Mouse (Mus musculus): ENCODE results near the gene Plcl2.
A peak's percentile ranks its signal among the peaks of the same experiment; 100 is the strongest.
"Not testable (repeated sequence)": the region's sequence is repeated elsewhere in the genome, so short reads cannot be mapped to it uniquely, and the experiment has no call there.

Plcl2 gene

DNA sequence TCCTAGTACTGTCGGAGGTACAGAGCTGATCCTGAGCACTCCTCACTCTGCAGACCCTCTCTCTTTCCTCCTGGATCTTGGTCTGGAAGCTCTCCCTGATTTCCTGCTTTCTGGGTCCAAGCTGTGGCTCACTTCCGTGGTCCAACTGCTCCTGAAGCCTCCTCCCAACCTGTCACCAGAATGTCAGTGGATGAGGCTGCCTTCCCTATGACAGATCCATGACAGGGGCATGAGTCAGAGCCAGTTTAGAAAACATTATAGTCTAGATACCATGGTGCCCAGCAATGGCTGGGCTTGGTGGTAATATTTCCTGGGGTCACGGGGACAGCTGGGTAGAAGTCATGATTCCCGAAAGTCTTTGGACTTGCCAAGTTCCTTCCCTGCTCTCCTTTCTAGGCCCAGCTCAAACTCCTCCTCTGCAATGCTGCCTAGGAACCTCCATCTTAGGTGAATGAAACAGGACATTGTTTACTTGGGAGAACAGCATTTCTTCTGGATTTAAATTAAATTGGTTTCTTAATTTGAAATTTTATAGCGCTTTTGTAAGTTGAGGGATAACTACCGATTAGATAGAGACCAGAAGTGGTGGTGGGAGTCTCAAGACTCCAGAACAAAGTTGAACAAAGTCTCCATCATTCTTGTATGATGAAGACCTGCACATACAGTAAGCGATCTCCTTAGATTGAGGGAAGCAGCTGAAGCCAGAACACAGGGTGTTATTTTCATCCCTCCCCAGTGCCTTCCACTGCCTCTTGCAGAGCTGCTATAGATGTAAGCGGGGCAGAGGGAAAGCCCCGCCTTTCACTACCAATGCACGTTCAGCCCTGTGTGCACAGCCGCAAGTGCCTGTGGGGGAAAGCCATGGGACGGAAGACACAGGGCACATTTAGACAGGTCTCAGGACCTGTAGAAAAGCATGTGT lies 170.7 kb downstream of the Plcl2 start:
- no peak for DNase-seq

DNA sequence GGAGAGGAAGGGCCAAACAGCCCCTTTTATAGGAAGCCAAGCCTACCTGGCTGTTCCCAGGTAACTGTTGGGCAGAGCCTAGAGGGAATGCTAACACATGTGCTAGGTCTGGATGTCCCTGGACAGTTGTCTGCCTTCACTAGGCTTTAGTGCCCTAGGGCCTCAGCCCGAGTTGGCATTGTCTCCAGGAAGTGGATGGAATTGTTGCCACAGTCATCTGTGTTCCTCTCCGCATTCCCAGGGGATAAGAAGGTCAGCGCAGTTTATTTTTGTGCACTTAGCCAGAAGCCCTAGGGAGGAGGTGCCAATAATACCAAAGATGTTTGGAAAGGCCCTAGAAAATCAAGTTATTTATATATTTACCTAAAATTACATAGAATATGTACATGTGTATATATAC lies 173.5 kb downstream of the Plcl2 start:
- no peak for DNase-seq

DNA sequence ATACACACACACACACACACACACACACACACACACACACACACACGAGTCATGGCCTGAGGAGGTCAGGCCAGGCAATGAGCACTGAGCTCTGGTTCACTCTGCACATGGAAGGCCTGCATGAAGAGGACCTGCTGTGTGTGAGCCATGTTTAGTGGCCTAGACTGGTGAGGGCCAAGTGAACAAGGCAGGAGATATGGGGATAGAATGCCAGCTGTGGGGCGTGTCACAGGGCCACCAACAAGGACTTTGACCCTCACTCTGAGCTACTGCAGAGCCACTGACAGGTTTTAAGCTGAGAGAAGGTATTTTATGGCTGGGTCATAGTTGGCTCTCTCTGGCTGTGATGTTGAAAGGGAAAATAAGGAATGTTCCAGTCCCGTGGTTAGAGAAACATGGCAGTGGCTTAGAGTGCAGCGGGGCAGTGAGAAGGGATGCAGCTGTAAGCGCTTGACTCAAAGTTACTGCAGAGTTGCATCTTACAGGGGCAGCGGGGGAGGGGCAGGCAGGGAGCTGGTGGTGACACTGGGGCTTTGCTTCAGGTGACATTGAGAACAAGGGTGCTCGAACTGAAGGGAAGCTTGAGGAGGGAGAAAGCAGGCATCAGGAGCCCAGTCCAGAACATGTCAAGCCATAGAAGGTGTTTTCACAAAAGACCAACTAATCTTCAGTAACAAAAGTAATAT lies 175.9 kb downstream of the Plcl2 start:
- DNase-seq = no peak

DNA sequence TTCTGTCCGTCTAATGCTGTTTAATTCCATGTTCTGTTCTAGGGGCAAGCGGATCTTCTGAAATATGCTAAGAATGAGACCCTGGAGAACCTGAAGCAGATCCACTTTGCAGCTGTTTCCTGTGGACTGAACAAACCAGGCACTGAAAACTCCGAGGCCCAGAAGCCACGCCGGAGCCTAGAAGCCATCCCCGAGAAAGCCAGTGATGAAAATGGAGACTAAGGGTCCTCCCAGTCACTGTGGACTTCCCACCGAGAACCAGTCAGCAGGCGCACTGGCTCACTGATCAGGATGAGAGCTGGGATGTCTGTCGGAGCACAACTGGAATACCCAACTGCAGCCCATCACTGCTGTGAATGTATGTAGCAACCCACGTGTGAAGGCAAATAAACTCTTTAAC lies 178.5 kb downstream of the Plcl2 start:
- no peak for DNase-seq

DNA sequence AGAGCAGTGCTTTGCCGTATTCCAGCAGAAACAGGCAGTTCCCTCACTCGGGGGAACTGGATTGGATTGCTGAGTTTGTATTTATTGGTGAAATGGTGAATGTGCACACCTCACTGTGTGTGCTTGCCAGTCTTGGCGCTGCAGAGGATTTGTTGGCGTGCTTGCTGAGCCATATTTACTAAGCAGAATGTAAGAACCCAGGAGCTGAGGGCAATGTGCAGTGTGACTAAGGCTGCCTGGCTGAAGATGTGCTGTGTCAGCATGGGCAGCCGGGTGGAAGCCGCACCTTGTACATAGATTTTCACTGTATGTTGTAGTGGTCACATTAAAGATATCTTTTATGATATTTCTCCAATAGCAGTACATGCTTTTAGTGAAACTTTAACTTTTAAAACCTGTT lies 178.9 kb downstream of the Plcl2 start:
- DNase-seq = no peak

DNA sequence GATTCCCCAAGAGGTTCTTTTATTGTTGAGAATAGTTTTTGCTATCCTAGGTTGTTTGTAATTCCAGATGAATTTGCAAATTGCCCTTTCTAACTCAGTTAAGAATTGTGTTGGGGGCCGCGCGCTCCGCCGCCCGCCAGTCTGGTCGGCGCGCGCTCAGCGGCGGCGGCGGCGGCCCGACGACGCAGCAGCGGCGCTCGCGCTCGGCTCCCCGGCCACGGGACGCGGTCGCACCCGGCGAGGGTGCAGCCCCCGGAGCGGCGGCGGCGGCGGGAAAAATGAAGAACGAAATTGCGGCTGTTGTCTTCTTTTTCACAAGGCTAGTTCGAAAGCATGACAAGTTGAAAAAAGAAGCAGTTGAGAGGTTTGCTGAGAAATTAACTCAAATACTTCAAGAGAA lies 189.2 kb downstream of the Plcl2 start:
- DNase-seq = not testable (repeated sequence)

DNA sequence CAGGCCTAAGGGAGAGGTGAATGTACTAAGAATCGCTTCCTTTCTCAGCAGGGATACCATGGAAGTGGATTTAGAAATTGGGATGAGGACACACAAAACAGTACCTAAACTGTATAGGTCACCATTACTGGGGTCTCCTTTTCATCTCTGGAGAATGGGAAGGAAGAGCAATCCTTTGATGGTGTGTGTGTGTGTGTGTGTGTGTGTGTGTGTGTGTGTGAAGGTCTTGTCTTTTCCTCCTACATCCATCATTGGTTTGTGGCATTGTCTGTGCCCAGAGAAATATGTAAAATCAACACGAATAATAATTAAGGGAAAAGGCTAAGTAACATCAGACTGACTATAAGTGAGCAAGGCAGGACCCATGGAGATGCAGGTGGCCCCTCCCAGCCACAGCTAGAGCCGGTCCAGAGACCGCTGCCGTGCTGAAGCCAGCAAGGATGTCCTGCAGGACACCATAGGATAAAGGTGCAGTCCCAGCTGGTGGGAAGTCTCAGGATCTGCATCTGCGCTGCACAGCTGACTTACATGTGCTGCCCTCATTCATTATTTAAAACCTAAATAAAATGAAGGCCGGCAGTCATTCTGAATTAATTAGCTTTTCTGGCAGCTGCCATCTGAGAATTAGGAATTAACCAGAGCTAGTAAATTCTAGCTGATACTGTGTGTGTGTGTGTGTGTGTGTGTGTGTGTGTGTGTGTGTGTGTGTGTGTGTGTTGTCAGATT lies 201.5 kb downstream of the Plcl2 start:
- no peak for DNase-seq

DNA sequence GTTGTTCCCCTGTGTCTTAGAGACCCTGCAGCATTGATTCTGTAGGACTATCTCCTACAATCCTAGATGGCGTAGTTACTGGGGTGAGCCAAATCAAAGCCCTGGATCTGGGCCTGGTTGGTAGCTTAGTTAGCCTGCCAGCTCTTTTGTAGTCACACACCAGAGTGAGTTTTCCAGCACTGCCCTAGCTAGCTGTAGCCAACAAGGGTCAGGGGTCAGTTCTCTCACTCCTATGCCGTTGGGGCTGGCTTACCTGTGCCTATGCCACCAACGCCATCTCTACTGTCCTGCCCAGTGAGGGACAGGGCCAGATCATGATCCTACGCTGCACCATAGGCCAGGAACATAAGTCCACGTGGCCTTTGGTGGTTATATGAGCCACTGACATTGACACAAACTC lies 208.4 kb downstream of the Plcl2 start:
- DNase-seq = no peak

DNA sequence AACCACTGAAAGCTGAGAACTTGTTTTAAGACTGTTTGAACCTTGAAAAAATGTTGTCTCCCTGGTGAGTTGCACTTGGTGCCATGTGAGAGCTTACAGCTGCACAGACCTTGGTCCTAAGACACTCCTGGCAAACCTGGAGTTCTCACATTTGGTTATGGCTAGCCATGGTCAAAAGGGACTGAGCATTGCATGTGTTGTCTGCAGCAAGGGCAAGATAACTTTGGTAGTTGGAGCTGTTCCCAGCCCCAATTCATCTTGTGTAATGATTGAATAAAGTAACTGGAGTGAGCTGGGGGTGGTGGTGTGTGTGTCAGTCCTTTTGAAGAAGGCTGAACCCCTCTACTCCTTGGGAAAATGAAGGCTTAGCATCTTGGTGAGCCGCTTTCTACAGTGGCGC lies 215.2 kb downstream of the Plcl2 start:
- DNase-seq = no peak

DNA sequence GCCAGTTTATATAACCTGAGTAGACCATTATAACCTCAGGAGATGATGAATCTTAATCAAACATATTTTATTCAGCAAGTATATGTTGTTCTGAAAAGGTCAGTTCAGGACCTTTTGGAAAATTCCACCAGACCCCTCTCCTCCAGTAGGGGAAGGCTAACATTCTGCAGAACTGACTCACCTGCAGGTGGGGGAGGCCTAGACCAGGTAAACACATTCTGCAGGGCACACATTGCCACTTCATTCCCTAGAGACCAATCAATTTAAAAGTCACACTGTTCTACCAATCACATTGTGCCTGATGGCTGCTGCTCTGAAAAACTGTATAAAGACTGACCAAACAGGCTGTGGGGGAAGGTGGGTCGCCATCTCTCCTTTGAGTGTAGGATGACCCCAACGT lies 217.1 kb downstream of the Plcl2 start:
- no peak for DNase-seq

DNA sequence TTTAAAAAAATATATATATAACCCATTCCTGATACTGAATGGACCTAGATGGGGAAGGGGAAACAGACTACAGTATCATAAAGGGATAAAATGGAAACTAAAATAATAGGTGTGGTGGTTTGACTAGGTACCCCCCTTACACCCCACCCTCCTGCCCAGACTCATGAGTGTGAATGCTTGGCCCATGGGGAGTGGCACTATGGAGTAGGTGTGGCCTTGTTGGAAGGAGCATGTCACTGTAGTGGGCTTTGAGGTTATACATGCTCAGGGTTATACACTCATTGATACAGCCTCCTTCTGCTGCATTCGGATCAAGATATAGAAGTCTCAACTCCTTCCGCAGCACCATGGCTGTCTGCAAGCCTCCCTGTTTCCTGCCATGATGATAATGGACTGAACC lies 219.8 kb downstream of the Plcl2 start:
- no peak for DNase-seq

DNA sequence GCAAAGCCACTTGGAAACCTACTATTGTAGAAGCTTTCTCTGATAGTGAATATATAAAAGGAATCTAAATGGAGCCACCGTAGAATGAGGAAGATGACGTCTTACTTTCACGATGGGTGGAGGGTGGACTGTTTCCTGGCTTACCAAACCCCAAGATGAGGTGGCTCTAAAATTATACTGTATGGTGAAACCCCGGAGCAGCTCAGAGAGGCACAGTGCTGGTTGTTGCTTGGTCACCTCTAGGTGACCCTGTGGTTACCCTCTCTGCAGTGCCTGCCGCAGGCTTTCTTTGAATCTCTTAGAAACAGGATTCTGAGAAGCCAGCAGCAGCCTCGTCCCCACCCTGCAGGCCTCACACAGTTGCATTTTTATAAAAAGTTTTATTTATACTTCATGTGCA lies 220.4 kb downstream of the Plcl2 start:
- no peak for DNase-seq

DNA sequence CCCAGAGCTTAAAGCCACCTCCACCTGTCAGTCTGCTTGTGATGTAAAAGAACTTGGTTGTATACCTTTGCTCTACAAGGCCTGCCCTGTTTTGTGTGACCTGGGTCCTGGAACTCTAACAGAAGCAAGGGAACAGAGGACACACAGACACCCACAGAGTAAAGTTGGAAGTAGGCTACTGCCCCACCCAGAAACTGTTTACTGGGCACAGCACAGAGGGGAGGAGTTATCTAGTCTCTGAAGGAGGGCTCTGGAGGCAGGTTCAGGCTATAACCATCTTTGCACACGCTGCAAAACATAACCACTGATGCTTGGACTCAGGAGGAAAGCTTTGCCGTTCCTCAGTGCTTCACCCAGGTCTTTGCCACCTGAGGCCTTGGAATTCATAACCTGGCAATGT lies 221.7 kb downstream of the Plcl2 start:
- no peak for DNase-seq

DNA sequence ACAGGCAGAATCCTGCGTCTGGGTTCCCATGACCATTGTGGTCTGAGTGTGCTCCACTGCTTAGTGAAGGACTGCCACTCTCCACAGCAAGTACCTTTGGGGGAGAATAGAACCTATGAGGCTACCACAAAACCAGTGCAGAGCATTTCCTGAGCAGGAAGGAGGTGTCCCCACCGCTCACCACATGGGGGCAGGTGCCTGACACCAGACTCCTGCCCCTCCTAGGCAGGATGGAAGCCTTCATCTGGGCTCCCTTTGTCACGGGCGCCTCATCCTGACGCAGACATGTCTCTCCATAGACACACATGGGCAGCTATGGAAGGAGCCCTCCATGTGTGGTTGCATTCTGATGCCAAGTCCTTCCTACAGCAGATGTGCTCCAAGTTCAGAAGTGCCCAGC lies 222.7 kb downstream of the Plcl2 start:
- no peak for DNase-seq

DNA sequence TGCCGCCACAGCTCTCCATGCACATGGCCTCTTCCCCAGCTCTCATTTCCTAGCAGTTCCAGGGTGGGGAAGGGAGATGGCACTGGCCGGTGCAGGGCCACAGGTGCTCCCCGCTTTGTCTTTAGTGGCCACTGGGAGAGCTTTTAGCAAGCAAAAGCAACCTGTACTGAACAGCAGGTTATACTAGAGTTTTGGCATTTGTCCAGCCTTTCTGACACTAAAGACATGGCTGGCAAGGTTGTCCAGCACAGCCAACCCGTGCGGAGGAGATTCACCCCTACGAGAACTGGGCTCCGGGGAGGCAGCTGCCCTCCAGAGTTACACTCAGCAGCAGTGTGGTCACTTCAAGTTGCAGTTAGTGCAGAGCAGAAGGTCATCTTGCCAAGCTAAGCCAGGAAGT lies 224.2 kb downstream of the Plcl2 start:
- no peak for DNase-seq

DNA sequence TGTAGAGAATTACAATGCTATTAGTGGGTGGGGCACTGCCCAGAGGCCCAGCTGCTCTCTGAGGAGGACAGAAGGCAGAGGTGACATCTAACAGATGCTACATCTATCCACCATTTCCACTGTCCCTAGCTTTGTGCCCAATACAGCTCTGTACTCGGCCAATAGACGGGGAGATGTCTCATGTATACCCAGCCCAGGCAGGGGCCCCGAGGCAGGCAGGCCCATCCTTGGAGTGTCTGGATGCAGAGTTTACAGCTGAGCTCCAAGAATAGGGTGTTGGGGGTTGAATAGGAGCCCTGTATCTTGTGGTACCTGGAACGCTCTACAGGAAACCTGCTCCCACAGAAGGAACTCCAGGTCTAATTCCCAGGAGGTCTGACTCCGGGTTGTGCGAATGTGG lies 225.6 kb downstream of the Plcl2 start:
- no peak for DNase-seq

DNA sequence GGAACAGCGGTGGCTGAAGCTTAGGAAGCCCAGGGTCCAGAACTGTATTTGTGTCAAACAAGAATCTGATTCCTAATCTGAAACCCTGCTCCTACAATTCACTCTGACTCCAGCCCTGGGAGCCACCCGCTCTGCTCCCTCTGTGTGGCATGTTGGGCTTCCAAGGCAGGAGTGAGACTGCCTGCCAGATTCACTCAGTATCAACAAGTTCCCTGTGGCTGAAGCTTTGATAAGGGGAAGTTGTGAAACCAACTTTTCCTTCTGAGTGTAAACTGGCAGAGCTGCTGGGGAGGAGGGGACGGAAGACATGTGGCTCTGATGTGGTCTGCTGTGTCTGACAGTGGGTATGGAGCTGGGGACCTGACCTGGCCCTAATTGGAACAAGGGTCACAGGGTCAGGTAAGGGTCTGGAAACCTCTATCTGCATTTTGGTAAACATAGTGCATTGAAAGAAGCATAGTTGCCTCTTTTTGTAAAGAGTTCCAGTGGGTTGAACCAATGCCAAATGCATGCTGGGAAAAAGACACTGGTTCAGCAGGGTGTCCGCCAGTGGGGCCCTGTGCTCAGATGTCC lies 226.3 kb downstream of the Plcl2 start:
- DNase-seq = peak; percentile 80

DNA sequence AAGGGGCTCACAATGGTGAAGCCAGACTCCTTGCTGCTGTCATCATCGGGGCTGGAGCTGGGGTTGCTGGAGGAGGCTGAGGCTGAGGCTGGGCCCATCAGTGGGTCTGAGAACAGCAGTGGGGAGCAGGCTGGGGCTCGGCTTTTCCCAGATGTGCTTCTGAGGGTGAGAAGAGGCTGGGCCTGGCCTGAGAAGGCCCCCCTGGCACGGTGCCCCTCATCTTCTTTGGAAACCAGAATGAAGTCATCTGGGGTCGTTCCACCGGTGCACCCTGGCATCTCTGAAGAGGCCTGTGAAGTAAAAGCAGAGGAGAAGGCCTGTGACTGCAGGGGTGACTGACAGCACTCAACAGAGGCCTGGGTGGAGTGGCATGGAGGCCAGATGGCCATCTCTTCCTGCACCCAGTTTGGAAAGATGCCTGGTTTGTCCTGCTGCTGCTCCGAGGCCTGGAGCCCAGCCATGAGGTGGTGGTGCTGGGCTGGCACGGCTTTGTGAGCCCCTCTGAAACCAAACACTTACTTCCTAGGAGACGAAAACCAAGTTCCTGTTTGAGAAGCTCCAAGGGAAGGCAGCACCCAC lies 226.8 kb downstream of the Plcl2 start:
- peak; percentile 68 for DNase-seq

DNA sequence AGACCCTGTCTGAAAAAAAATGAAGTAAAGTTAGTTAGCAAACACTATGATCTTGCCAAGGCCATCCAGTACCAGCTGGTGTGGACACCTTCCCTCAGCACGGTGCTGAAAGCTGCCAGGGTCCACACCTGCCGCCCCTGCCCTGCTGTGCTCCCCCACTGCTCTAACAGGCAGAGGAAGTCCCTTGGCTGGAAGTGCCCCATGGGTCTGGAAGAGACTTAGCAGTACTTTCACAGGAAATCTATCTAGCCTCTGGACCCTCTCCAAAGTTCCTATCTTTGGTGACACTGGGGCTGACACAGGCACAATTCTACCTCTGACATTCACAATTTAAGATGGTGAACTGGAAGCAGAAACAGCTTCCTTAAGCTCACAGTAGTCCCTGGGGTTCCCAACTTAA lies 227.9 kb downstream of the Plcl2 start:
- DNase-seq = peak; percentile 51

Measured in layer of hippocampus, adult 9-11 months (tissue).